Mouse (Mus musculus) bone marrow, adult 2 months (tissue): ENCODE results near the gene Rpgrip1l.

Experiments used
- CTCF ChIP-seq: fragments of 200-500 bp; IDR thresholded peaks from 2 replicates; pipeline ENCODE4 v1.5.1; 2011; ENCODE audit warnings: low read length, control low read depth; ENCODE audit not compliant: control insufficient read depth, insufficient read depth
- POLR2A ChIP-seq: fragments of 200-500 bp; IDR thresholded peaks from 2 replicates; pipeline ENCODE4 v1.6.1; 2011; ENCODE audit warnings: low read depth, mild to moderate bottlenecking, control low read depth, low read length, borderline replicate concordance; ENCODE audit not compliant: control insufficient read depth

GRCm38 (mm10) chr8:91329056-91329455 lies 16.0 kb upstream of the Rpgrip1l start:
- TF ChIP-seq CTCF (no peak), POLR2A (no peak)
